Mouse (Mus musculus): ENCODE data around the gene Lmtk3. TPM values are rescaled to one million over a fixed set of nuclear protein-coding genes. Genes with fewer than 3 reads are reported as not detected.

Lmtk3 gene
- total and polyA plus RNA-seq, 3 experiments, result 0.19 to 0.34 (median 0.30) TPM

- no peaks in the 10 kb centered on the region for H3K9me3 ChIP-seq (replicated peaks; ENCODE audit: low read length)
- dilution Hi-C loops (cut with MboI; ENCODE audit: extremely low pct_ligation_motif_present, extremely low pct_unique_long_range_greater_than_20kb, low sequenced_read_pairs) (no loop called here), in situ Hi-C loops (cut with MboI; ENCODE audit: low pct_ligation_motif_present, low pct_unique_long_range_greater_than_20kb, low sequenced_read_pairs) (no loop called here)
- peak within 1 kb of the TSS; percentile 74 to 99 (median 82) for H3K4me3 ChIP-seq (replicated peaks in 1 of 3; ENCODE audit: low read depth in 2 of 3, low read length in 2 of 3, poor library complexity in 1 of 3)
- H3K79me2 ChIP-seq (replicated peaks; ENCODE audit: control insufficient read depth, extremely low read depth, insufficient read depth, poor library complexity, severe bottlenecking), result peaks cover 13% of the 10 kb centered on the region
- DNase-seq (ENCODE audit: extremely low read depth), result peak; percentile 99
- H3K27me3 ChIP-seq (replicated peaks), result no peaks in the 10 kb centered on the region
- peak within 1 kb of the TSS; percentile 85 for H3K4me2 ChIP-seq (ENCODE audit: insufficient read depth, low read depth, poor library complexity, severe bottlenecking)
- H3K27ac ChIP-seq (ENCODE audit: insufficient read depth, low read depth), result peak within 1 kb of the TSS; percentile 88
- peak within 1 kb of the TSS; percentile 100 for H3K9ac ChIP-seq (ENCODE audit: insufficient read depth, low read depth)
- no peak for TF ChIP-seq USF1 (IDR thresholded peaks at IDR 0.05; ENCODE audit: low read depth, low read length)
- TF ChIP-seq ZKSCAN1 (IDR thresholded peaks at IDR 0.05; ENCODE audit: borderline replicate concordance, low read depth, low read length), result no peak
- no peak for TF ChIP-seq CHD1 (IDR thresholded peaks at IDR 0.05; ENCODE audit: low read depth, low read length)
- no peak for TF ChIP-seq USF2 (conservative IDR thresholded peaks at IDR 0.05; ENCODE audit: low read depth, low read length)
- TF ChIP-seq CHD2 (IDR thresholded peaks at IDR 0.05; ENCODE audit: low read length), result peak; percentile 95
- 0 out of 2 replicates have a peak, but pooled peaks have one; percentile 18 for TF ChIP-seq MEF2A (IDR thresholded peaks at IDR 0.05; ENCODE audit: borderline replicate concordance, low read depth, low read length)
- no peak for TF ChIP-seq ETS1 (conservative IDR thresholded peaks at IDR 0.05; ENCODE audit: low read depth, low read length)
- peak; percentile 62; the same call in 1 of the 2 replicates for TF ChIP-seq HCFC1 (IDR thresholded peaks at IDR 0.05; ENCODE audit: low read depth, low read length)
- TF ChIP-seq NRF1 (IDR thresholded peaks at IDR 0.05; ENCODE audit: low read depth, low read length), result peak; percentile 84
- no peak for TF ChIP-seq KAT2A (IDR thresholded peaks at IDR 0.05; ENCODE audit: insufficient replicate concordance, low read length)
- peak; percentile 86 for TF ChIP-seq ELF1 (IDR thresholded peaks at IDR 0.05; ENCODE audit: low read depth, low read length)
- peak; percentile 66; the same call in 1 of the 2 replicates for TF ChIP-seq MXI1 (IDR thresholded peaks at IDR 0.05; ENCODE audit: low read depth, low read length)
- TF ChIP-seq ZMIZ1 (IDR thresholded peaks at IDR 0.05; ENCODE audit: low read depth, low read length), result peak; percentile 70
- peak; percentile 45 for TF ChIP-seq IRF4 (IDR thresholded peaks at IDR 0.05; ENCODE audit: low read depth, low read length)
- TF ChIP-seq TBP (conservative IDR thresholded peaks at IDR 0.05; ENCODE audit: low read depth, low read length), result peak; percentile 45; the same call in 1 of the 2 replicates
- TF ChIP-seq NELFE (IDR thresholded peaks at IDR 0.05; ENCODE audit: low read depth, low read length), result peak; percentile 80
- peak; percentile 63; the same call in 1 of the 2 replicates for TF ChIP-seq POLR2AphosphoS2 (IDR thresholded peaks at IDR 0.05; ENCODE audit: low read depth, low read length)
- TF ChIP-seq JUND (conservative IDR thresholded peaks at IDR 0.05; ENCODE audit: low read depth, low read length), result no peak
- peak; percentile 86 for TF ChIP-seq POLR2A (IDR thresholded peaks at IDR 0.05; ENCODE audit: low read depth, low read length)
- peak; percentile 62; the same call in 1 of the 2 replicates for TF ChIP-seq TCF12 (IDR thresholded peaks at IDR 0.05; ENCODE audit: low read depth, low read length)
- TF ChIP-seq SIN3A (IDR thresholded peaks at IDR 0.05; ENCODE audit: low read length), result peak; percentile 26; the same call in 1 of the 2 replicates
- H3K4me1 ChIP-seq (ENCODE audit: control insufficient read depth in 1 of 2, insufficient read depth in 2 of 2), result peaks cover 3 to 28% of the 10 kb centered on the region in 2 experiments; a peak in 3 of 4 replicates
- H3K36me3 ChIP-seq (replicated peaks in 1 of 2; ENCODE audit: control insufficient read depth in 1 of 2, insufficient read depth in 1 of 2, low read length in 1 of 2), result peaks cover 38 to 59% of the 10 kb centered on the region in 2 experiments
These were observed 30.5 kb downstream of the Lmtk3 start, which contains the start of gene Cyth2 for GRCm38 (mm10) chr7:45813787-45814779. Cyth2 (minus strand) TSS chr7:45814581.
